Mouse (Mus musculus) liver, embryonic 14.5 days (tissue): Measurements from ENCODE around the gene Atp8a2.

Experiments used
- CTCF ChIP-seq: IDR thresholded peaks from 2 replicates; pipeline ENCODE4 v1.5.1; 2016; ENCODE audit warnings: antibody characterized with exemption, low read depth, control low read depth
- EP300 ChIP-seq: IDR thresholded peaks from 2 replicates; pipeline ENCODE4 v1.6.1; 2016; ENCODE audit warnings: antibody characterized with exemption, low read depth

DNA sequence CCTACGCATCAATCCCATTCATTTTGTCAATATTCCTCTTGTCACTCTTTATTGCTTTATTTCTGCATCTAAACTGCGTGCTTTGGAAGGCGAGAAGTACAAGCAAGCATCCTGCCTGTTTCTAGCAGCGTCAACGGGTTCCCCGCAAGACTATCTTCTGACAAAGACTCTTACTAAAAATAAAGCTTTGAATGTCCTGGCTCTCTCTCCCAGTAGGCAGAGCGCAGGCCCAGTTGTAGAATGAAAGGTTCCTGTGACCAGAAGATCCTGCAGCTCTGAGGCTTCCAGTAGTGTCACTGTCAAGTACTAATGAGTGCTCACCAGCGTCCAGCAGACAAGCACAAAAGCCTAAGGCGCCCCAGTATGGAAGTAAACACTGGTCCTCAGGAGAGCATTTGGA lies 71.8 kb downstream of the Atp8a2 start:
- TF ChIP-seq CTCF = no peak
- TF ChIP-seq EP300 = no peak
